Mouse (Mus musculus) frontal cortex, postnatal 25 days (tissue): Measurements from ENCODE around the gene Gpatch2l.

Source experiments
- DNase-seq, 2 experiments: peaks; one replicate each; pipeline ENCODE4 v3.0.0; 2022; ENCODE audit warnings: low spot score in 2 of 2

Gene Gpatch2l

DNA sequence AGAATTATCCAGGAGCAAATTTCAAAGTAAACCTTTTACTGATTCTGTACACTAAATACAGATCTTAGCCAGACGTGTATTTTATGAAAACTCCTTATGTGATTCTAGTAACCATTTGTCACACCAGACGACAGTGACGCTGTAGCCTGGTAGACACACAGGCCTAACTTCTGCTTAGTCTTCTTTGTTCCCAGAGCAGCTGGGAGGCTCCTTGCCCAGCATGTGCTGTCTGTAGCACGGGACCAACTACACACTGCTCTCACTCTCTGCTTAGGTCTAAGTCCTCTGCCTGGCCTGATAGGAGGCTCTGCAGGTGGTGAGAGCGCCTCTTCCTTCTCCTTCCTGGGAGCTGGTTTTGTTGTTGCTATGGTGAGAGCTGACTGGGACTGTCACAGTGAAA is 35.2 kb downstream of the Gpatch2l start:
- no peak for DNase-seq

DNA sequence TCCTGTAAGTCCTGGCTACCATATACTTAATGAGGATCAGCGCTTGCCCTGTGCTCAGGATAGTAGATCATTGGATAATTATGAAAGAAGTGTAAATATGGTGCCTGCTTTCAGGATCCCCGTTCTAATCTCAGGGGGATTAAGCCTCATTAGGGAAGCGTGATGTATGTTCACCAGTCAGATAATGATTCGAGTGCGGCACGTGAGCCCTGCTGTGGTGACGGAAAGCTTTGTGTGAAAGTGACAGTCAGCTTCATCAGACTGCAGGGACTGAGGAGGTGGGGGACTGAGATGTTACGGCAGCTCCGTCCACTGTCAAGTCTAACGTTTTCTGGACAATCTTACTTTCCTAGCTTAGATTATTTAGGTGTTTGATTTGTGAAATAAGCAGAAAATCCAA is 38.3 kb downstream of the Gpatch2l start:
- DNase-seq = no peak

DNA sequence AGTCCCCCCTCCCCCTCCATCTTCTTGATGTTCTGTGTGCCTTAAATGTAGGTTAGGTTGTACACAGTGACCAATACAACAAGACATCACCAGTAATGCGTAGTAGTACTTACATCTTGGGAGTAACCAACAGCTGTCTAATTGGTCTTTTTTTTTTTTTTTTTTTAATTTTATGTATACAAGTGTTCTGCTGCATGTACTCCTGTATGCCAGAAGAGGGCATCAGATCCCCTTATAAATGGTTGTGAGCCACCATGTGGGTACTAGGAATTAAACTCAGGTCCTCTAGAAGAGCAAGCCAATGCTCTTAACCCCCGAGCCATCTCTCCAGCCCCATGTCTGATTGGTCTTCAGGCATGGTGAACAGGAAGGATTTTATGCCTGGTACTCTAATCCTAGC is 44.0 kb downstream of the Gpatch2l start:
- no peak for DNase-seq

DNA sequence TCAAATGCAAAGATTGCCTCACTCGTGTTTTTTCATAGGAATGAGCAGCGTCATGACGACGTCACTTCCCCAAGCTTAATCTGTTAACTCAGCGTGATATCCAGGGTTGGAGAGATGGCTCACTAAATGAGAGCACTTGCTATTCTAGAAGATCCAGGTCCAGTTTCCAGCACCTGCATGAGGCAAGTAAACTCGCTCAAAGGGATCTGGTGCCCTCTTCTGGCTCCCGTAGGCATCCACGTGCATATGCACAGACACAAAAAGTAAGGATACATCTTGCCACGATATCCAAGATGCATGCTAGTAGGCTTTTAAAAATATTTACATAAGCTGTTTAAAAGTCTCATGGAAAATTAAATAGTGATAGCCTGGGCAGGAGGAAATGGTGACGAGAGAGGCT is 55.8 kb downstream of the Gpatch2l start:
- DNase-seq = no peak

DNA sequence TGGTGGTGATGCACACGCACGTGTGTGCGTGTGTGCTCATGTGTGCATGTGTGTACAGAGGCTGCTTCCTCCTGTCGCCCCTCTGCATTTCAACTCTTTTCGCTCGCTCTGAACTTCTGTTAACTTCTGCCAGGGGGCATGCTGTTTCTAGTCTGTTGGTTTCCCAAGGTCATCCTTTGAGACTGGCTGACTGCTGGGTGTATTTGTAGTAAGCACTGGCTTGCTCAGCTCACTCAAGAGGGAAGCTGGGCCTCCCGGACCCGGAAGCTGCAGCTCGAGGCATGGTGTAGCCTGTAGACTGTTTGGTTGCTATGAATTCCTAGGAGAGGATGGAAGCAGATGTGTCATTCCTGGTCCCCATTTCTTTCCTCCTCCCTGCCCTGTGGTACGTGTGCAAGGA is 61.3 kb downstream of the Gpatch2l start:
- DNase-seq = no peak

DNA sequence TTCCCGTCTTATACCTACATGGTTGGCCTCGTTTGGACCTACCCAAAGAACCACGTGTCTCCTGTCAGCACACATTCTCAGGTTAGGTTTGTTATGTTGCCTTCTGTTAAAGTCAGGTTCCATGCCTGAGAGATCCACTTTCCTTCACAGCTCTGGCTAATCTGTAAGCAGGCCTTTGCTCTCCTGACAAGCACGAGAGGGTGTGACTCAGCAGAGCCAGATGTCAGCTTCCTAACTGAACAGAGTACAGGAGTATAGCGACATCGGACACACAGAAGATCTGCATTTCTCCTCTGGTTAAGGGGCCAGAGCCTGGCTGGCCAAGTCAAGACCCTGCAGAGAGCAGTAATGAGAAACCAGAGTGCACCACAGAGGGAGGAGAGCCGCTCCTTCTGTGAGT is 63.4 kb downstream of the Gpatch2l start:
- no peak for DNase-seq

DNA sequence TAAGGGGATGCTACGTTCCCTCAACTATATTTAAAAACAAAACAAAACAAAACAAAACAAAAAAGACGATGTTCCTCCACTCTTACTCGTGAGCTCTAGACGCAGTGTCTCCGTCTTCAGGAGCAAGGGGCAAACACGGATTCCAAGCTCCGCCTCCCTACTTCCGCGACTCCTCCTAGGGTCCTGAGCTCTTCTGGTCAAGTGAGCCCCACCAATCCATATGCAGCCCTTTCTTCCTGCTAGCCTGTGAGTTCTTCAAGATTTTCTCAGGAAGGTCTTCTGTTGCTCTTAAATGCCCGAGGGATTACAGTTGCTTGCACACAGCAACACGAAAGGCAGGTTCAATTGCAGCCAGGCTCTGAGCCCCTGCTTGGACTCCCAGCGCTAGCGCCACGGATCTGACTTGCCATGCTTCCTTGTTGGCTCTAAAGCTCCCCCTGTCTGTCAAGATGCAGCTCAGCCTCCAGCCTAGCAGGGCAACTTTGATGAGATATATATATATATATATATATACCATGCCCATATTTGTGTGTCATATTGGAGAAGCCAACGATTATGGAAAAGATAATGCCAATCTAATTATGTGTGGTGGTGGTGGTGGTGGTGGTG is 64.1 kb downstream of the Gpatch2l start:
- DNase-seq = no peak

DNA sequence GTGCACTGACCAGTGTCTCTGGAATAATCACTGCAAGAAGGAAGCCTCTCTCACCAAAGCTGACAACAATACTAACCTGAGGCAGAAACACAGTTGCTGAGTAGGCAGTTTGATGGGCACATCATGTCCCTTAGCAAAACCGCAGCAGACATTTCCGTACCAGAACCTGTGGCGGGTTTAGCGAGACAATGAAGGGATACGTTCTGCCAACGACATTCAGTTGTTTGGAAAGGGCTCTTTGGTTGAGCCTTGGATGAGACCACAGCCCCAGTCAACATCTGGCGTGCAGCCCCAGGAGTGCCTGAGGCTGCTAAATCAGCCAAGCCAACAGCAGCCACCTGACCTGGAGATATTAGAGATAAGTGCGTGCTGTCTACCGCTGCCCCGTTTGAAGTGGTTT is 67.8 kb downstream of the Gpatch2l start:
- no peak for DNase-seq

DNA sequence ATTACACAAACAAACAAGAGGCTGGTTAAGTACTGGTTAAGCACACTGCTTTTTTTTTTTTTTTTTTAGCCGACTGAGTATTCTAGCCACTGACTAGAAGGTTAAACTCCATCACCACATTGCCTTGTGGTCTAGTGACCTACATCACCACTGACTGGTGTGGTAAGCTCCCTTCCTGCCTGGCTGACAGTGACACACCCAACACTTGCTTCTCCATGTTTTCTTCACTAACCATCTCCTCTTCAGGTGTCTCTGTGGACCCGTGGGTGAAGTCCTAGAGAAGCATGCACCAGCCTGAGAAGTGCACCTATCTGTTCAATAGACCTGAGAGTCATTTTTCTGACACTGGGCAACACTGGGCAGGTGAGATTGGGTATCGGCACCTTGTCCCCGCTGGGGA is 68.2 kb downstream of the Gpatch2l start:
- no peak for DNase-seq

DNA sequence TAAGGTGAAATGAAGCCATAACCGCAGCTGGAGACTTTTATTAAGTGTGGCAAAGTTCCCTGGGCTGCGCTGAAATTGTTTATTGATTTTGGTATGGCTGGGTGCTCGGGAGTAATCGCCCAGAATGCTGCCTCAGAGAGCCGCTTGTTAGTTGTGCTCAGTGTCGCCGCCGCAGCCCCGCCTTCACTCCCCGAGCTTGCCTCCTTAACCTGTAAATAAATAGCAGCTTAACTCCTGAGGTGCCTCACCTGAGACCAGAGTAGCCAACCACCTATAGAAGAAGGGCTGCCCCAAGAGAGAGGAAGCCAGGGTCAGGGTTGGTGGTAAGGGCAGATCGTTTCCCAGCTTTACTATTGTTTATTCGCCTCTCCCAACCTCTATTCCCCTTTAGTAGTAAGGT is 79.0 kb downstream of the Gpatch2l start:
- no peak for DNase-seq

DNA sequence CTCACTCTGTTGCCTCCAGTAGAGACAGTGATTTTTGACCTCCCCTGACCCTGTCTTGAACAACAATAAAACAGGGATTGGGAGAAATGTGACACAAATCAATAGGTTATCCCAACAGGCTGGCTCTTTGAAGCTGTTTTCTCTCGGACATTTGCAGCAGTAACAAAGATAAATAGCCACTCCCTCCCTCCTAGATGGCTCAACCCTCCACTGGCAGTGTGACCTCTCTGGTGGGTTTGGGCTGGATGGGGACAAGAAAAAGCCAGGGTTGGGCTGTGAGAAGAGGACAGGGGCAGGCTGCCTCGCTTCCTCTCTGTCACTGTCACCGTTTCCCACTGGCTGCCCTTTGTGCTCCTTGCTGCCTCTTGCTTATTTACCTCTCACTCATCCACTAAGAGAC is 82.6 kb downstream of the Gpatch2l start:
- no peak for DNase-seq

DNA sequence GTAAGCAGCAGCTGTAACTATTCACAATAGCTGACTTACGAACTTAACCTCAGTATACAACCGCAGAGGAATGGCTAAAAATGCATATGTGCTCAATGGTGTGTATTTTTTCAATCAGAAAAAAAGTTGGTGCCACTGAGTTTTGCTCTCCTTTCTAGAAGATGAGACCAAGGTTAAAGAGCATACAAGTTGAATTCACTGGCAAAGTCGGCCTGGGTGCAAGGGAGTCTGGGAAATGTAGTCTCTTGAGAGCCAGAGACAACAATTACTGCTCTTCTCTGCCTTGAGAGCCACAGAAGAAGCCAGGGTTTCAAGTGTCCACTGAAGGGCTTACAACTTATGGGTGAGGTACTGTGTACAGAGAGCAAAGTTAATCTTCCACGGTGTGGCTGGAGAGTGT is 88.2 kb downstream of the Gpatch2l start:
- no peak for DNase-seq

DNA sequence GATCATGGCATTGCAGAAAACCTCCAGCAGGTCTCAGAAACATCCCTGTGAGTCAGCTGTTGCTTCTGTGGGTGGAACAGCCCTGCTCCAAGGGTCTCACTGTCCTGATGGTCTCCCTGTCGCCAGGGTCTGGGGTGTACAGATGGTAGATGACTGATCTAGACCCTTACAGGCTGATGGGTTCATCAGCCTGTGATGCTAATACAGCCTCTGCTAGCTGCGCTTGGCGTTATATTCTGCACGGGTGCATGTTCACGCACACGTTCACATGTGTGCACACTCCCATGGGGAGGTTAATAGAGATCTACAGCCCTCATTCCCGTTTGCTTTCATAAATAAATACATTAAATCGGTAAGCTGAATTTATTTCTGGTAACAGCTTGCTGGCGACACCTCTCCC is 89.0 kb downstream of the Gpatch2l start:
- DNase-seq = no peak

DNA sequence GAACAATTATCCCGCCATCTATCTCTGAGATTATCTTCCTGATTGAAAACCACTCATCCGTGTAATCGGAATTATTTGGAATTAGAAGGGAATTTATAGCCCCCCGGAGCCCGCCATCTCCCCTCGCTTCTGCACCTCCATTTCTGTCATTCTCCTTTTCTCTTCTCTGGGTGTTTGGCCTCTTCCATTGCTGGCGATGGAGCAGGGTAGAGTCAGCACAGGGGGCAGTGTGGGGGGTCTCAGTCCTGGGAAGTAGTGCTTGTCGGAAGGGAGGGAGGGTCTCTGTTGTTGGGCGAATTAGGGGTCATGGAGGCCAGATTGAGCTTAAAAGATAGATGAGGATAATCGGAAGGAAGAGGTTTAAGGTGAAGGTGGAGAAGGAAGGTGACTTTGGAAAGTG is 89.6 kb downstream of the Gpatch2l start:
- no peak for DNase-seq

DNA sequence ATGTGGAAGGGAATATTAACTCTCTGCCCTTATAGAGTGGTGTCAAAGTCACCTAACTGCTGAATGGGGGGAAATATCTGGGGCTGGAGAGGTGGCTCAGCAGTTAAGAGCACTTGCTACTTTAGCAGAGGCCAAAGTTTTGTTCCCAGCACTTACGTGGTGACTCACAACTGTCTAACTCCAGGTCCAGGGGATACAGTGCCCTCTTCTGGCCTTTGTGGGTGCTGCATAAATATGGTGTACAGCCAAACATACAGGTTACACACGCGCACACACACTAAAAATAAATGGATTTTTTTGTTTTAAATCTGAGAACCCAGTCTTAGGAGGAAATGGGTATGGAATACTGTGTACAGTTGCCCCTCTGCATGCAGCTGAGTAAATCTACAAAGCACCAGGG is 94.6 kb downstream of the Gpatch2l start:
- DNase-seq = no peak

DNA sequence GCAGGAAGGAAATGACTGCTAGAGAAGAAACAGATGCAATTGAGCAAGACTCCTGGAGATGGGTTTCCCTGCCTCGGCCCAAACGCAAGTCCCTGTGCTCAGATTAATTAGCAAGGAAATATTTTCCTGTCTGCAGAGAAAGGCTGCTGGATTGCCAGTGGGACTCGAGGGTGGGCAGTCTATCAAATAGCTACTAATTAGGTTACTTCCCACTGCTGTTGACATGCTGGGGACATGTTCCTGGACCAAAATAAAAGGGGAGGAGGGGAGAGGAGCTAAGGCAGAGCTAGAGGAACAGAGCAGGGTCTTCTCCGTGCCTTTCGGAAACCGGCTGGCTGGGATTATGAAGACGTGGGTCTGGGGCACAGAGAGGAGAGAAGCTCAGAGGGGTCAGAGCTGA is 95.2 kb downstream of the Gpatch2l start:
- DNase-seq = no peak
